Mouse (Mus musculus) cerebellum, postnatal 36 days (tissue): ENCODE results near the gene Osbpl6.
A peak's percentile ranks its signal among the peaks of the same experiment; 100 is the strongest.

Experiments
- DNase-seq, 2 experiments: peaks; one replicate each; pipeline ENCODE4 v3.0.0; 2021 to 2022; ENCODE audit warnings: mixed read lengths in 2 of 2

The Osbpl6 gene

DNA sequence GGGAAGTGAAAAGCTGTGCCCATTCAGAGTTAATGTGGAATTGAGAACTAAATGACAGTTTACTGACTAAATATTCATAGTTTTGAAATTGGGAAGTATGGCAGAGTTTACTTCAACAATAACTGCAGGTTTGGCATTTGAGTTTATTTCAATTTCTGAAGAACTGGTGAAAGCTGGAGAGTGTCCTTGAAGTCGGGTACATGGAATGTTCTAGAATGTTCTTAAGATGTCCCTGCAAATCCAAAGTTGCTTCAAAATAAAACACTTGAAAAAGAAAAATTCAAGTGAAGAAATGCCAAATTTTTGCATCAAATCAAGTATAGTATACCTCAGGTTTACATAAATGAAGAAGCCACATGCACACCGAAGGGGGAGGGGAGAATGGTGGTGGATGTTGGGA lies 98.7 kb downstream of the Osbpl6 start:
- DNase-seq, result no peak

DNA sequence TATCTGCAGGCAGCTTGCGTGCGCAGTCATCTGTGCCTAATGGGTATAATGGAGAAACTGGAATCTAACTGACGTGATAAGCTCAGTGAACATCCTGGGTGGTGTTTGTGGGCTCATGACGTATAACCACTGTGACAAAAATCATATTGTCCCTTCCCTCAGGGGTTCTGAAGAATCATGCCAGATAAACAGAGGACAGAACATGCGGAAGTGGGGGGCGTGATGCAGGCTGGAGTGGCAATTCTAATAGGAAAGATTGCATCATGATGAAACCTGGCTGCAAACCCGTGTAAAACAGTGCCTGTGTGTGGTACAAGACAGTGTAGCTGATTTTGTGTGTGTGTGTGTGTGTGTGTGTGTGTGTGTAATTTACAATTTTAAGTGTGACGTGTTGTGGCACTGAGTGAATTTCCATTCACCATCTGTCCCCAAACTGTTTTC lies 105.0 kb downstream of the Osbpl6 start:
- DNase-seq, result no peak

DNA sequence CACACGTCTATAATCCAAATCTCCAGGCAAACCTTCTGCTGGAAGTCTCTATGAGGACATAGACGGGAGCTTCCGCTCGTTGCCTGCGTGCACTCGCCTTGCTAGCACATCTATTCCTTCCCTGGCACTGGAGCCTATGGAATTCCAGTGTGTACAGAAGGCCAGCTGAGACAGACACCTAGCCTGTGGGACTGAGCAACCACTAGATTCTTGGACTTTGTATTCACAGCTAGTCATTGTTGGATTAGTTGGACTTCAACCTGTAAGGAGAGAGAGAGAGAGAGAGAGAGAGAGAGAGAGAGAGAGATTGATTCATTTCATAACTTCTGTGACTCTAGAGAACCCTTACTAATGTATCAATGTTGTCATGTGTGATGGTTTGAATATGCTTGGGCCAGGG lies 105.8 kb downstream of the Osbpl6 start:
- no peak for DNase-seq

DNA sequence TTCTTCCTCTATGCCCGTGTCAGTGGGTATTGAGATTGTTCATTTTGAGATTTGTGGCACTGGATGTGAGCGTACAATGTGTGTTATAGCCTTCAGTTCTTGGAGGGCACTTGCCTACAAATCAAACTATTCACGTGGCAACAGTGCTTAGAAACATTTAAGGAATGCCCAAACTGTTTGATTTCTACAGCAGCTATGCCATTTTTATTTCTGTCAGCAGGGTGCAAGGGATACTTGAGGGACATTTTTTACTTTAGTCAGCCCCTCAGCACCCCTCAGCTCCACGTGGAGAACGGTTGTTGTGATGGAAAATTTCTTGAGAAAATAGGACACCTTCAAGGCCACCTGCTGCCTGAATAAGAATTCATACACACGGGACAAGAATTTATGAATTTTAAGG lies 106.6 kb downstream of the Osbpl6 start:
- DNase-seq, result no peak

DNA sequence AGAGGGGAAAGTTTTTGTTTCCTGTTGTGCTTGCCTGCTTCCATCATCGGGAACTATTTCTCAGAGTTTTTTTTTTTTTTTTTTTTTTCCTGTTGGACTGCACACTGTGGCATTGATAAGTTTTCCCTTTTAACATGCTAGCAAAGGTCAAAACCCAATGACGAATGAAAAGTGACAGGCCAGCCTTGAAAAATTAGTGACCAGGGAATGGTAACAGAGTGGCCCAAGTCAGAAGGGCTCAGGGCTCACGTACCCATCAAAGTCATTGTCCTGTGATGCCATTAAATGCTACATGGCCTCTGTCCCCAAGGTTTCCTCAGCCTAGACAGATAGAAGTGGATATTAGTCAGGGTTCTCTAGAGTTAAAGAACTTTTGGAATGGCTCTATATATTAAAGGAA lies 107.0 kb downstream of the Osbpl6 start:
- no peak for DNase-seq

DNA sequence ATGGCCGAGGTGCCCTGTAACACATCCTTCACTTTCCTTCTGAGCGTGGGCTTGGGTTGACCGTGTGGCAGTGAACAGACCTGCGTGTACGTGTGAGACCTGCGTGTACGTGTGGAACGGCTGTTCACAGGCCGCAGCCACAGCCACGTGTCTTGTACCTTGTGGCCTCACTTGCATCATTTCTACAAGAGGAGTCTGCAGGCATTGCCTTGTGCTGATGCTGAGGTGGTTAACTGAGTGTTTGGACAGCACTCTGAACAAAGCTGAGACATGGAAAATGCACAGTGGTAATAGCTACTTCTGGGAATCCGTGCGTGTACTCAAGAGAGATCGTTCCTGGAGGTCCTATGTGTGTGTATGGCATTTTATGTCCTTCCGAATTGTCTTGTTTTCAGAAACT lies 111.2 kb downstream of the Osbpl6 start:
- DNase-seq, result no peak

DNA sequence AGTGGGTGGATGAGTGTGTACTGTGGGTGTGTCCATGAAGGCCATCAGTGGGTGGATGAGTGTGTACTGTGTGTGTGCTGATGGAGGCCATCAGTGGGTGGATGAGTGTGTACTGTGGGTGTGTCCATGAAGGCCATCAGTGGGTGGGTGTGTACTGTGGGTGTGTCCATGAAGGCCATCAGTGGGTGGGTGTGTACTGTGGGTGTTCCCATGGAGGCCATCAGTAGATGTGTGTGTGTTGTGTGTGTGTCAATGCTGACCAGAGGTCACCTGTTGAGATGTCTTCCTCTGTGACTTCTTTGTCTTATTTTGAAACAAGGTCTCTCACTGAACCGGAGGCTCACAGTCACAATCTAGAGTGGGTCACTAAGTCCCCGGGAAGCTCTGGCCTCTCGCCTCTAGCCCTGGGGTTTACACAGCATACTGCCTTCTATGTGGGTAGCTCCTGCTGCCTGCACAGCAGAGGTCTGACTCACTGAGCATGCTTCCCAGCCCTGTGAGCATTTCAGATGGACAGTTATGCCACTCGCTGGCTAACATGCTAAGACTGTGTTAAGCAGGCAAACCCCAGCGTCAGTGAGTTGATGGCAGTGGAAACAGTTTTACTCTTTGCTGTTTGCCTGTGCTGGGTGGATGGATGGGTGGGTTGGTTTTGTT lies 112.2 kb downstream of the Osbpl6 start:
- DNase-seq, result no peak

DNA sequence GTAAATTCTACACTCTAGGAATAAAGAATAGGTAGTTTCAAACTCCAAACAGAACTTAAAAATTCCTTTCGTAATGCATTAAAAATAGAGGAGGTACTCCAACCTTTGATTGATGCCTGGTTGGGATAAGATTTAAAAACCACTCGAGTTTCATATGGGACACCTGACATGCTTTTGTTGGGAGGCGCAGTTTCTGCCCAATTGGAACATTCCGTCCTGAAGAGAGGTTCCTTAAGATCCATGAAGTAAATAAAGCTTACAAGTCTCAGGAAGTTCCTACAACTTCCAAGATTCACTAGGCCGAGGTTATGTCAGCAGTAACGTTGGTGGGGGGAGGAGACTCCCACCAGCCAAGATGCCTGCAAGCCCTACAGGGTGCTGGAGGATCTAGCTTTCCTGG lies 115.3 kb downstream of the Osbpl6 start:
- no peak for DNase-seq

DNA sequence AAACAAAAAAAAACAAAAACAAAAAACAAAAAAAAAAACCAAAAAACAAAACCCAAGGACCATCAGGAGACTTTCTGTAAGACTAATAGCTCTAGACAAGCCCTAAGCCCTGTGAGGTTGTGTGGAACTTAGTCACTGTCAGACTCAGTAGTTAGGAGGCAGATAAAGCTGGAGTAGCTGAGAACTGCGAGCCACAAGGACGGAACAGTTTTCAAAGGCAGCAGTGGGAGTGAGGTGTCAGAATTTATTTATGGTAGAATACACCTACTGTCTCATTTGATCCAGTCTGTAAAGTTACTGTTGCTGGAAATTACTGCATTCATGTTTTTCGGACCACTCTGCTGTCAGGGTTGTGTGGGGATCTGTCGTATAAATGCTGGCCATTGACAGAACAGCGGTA lies 118.1 kb downstream of the Osbpl6 start:
- no peak for DNase-seq

DNA sequence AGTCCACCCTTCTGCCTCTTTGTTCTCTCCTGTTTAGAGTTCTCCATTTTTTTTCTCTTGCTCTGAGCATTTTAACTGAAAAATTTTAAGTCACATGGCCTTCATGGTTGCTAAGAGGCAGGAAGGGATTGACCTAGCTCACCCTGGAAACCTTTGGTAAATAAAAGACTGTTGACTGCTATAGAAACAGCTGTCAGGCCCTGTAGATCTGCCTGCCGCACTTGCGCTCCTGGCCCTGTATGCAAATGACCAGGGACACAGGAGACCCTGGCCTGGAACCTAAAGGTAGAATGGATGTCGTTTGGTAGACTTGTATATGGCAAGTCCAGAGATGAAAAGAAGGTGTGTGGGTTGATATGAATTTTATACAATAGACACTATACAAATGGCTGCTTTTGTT lies 119.3 kb downstream of the Osbpl6 start:
- no peak for DNase-seq

DNA sequence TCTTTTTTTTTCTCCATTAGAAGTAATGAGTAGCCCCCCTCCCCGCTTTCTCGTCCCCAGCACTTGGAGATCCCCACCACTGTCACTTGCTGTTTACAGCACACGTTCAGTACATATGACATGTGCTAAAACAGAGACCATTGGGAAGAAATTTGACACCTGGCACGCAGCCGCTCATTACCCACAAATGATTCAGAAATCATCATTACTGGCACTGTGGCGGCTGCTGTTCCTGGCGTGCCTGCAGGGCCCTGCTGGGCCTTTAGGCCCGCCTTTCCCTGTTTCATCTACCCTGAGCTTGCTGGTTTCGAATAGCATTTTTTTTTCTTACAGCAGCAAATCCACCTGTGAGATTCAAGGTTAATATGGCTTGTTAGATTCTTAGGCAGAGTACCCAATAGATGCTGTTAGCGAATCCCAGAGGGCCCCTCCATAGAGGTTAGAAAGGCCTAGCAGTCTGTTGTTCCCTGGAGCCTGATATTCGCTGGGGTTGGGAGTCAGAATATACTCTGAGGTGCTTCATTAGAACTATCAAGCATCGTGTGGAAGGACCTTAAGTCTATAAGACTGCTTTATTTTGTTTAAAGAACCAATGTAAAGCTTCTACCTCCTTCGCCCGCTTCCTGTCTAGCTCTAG lies 126.3 kb downstream of the Osbpl6 start:
- DNase-seq, result peak in 1 of 2 experiments; percentile 27

DNA sequence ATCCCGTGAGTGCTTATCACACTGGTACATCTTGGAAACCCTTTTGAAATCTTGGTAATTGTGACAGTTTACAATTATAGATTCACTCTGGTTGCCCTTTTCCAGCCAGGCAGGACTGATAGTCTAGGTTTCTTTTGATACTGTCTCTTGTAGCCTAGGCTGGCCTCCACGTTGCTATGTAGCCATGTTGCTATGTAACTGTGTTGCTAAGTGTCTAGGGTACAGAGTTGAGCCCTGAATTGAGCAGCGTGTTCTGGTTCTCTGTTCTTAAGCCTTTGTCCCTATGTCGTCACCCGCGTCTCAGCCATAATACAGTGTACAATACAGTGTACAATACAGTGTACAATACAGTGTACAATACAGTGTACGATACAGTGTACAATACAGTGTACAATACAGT lies 128.6 kb downstream of the Osbpl6 start:
- DNase-seq, result no peak

DNA sequence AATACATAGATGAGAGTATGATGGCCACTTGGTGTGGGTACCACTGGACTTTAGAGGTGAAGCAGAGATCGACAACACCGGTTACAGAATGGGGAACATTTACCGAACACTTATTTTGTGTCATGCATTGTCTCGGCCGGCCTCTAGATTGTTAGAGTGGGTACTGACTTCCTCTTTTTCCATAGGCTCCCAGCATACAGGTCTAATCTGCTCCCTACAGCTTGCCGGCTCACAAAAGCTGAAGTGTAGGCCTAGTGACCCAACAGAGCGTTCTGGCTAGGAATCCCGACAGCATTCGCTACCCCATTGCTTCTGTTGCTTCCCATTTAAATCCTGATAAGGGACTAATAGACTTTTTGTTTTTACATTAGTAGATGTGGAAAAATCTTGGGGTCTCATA lies 135.6 kb downstream of the Osbpl6 start:
- no peak for DNase-seq

DNA sequence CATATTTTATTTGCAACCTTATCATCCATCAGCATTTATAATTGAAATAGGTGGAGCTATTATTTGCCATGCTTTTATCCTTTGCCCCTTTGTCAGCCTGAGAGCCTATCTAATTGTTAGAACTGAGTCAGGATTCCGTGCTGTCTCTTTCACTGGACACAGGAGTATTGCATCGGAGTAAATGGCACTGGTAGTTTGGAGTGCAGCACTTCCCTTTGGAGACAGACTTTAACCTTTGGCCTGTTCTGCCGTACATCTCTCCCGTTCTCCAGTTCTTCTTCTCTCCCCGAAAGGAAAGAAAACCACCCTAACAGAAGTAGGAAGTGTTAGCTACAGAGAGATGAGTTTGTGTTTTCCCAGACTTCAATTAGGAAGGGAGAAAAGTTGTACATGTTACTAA lies 136.6 kb downstream of the Osbpl6 start:
- DNase-seq, result no peak

DNA sequence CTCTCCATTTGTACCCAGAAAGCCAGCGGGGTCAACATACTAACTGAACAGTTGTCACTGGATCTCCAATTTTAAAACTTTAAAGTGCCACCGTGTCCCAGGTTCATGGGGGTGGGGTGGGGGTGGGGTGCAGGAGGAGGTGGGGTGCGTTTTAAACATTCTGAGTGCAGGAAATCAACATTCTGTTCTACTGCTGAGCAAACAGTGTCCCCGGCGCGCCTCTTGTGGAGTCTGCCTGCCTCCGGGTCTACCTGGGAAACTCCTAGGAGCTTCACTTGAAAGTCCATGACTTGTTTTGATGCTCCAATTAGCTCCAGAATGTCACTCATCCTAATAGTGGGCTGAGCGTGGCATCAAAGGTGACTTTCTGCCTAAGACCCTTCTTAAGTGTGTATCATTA lies 139.2 kb downstream of the Osbpl6 start:
- DNase-seq, result no peak

DNA sequence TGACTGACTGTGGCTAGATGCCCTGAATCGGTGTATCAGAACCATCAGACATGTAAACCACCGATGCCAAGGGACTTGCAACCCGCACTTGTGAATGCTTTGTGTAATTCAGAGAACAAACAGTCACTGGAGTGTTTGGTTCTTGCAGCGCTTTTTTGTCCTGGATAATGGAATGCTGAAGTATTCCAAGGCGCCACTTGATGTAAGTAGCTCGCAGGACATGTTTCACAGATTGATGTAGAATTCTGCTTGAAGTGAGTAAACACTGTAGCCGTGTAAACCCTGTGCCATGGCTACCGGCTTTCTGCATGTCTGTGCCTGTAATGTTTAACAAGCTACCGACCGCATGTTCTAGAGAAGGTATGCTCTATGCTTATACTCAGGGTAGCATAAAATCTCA lies 141.9 kb downstream of the Osbpl6 start:
- DNase-seq, result no peak

DNA sequence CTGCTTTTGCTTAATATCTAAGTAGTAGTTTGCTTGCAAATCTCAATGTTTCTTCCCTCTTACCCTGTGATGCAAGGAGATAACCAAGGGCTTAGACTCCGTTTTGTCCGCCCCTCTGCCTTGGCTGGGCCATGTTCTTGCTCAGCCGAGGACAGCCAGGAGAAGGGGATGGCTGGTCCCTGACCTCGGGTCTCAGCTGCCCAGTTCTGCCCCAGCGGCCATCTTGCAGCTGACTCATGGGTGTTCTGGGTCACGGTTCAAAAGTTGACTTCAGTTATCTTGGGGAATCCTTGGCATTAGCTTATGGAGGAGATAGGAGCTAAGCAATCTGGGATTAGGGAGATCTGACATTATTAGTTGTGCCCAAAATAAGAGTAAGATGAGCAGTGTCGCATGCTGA lies 142.5 kb downstream of the Osbpl6 start:
- no peak for DNase-seq

DNA sequence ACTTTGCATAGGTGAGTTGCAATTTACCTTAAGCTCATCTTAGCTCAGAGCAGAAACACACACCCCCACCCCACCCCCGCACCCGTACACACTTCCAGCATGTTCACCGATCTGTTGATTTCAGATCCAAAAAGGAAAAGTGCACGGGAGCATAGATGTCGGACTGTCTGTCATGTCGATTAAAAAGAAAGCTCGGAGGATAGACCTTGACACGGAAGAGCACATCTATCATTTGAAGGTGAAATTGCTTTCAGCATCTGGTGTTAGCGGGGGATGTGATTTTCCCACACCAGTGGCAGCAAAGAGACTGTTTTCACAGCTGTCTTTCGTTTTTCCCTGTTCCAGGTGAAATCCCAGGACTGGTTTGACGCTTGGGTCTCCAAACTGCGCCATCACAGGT lies 143.0 kb downstream of the Osbpl6 start:
- no peak for DNase-seq

DNA sequence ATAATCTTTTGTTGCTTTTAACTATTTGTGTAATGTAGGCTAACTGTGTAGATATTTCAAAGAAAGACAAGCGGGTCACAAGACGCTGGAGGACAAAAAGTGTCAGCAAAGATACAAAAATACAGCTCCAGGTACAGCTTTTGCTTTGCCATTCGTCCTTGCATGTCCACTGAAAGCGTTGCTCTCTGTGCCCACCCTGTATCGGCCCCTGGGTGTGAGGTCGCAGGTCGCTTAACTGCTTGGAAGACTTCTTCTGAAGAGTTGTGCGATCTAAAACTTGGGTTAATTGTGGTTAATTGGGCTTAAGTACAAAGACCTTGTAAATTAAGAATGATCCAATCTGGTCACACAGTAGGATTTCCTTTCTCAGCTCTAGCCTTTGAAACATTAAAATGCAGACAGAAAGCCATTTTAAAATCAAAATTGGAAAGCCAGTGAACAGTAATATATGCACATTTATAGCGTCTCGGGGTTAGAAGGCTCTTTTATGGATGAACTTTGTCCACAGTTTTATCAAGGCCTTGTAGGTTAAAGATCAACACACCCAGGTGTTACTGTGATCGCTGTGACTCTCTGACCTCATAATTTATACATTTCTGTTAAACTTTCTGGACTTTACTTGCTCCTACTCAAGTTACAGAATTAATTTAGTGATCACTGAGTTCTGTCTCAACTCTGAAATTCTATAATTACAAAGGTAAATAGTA lies 149.7 kb downstream of the Osbpl6 start:
- no peak for DNase-seq

DNA sequence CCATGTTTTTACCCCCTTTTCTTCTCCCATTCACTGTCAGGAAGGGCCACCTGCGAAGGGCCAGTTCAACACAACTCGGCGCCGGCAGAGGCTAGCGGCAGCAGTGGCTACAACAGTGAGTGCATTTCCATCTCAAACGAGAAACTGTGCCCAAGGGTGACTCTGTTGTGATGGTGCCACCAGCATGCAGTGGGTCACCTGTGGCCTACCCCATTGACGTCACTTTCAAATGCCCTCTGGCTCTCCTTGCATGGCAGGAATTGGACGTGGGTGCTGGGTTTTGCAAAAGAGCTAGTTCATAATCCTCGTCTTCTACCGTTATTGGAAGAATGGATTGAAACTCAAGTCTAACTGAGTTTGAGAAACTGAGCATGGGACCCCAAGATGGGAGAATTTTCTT lies 153.8 kb downstream of the Osbpl6 start:
- no peak for DNase-seq

DNA sequence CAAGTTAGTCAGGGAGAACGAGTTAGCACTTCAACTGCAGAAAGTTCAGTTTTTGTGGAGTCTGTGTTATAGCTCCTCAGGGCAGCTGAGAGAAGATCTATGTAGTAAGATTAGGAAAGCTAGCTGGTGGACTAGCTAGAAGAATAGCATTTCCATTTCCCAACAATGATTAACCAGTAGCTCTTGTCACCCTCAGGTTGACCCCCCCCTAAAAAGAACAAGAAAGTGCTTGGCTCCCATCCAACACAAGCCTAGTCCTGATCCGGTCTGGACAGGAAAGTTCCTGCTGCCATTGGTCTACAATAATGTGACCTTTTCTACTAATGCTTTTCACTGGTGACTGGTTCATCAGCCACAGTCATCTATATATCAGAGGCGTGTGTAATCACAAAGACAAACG lies 157.6 kb downstream of the Osbpl6 start:
- no peak for DNase-seq

DNA sequence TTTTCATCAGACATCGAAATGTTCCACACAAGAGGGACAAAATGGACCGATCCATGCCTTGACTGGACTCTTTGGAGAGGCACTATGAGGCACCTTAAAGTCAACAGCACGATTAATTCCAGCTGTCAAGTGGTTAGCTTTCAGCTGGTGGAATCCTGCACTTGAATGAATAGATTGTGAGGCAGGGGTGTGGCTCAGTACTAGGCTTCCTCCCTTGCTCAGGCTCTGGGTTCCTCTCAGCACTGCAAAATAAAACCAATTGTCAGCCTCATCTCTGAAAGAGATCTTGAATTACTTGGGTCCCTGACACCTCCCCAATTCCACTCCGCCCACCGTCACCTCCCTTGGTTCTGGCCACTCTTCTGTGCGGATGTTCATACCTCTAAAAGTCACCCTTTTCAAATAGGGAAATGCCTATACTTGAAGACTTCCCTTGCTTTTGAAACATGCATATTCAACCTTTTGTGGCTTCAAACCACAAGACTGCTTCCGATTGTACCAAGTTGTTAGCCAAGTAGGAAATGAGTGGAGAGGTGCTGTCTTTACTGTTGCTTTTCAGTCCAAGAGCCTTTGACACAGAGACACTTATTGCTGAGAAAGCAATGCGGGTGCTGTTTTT lies 160.7 kb downstream of the Osbpl6 start:
- no peak for DNase-seq

DNA sequence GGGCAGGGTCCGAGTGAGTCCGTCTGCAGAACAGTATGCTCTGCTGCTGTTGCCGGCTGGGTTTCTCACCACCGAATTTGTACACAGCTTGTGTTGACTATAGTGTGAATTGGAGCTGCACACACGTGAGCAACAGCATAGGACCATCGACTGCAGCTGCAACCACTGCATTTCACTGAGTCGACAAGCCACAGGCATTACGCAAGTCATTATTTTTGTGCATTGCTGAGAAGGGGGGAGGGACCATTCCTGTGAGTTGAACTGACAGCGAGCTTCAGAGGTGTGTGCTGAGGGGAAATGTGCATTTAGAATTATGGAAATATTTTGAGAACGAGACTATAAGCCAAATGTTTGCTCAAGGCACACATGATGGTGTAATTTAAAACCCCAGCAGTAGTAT lies 165.2 kb downstream of the Osbpl6 start:
- DNase-seq, result no peak

DNA sequence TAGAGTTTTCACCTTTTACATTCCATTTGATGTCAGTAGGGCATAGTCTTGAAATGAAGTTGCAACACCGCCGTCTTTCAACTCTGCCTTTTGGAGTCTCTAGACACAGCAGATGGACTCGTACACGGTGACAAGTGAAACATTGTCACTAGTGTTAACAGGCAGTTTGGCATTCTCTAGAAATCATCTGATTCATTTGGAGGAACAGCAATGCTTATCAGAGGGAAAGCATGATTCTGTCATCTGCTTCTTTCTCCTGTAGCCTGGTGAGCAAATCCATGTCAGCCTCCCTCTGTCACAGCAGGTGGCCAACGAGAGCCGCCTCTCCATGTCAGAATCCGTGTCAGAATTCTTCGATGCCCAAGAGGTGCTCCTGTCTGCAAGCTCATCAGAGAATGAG lies 172.6 kb downstream of the Osbpl6 start:
- DNase-seq, result no peak
